Mouse (Mus musculus): ENCODE results near the gene Fam25c. TPM values are rescaled to one million over a fixed set of nuclear protein-coding genes. Genes with fewer than 3 reads are reported as not detected.
"Not testable (repeated sequence)": the region's sequence is repeated elsewhere in the genome, so short reads cannot be mapped to it uniquely, and the experiment has no call there.

Fam25c gene
- polyA plus RNA-seq, 1 experiment from 2014 or later: 23.6 TPM

DNA sequence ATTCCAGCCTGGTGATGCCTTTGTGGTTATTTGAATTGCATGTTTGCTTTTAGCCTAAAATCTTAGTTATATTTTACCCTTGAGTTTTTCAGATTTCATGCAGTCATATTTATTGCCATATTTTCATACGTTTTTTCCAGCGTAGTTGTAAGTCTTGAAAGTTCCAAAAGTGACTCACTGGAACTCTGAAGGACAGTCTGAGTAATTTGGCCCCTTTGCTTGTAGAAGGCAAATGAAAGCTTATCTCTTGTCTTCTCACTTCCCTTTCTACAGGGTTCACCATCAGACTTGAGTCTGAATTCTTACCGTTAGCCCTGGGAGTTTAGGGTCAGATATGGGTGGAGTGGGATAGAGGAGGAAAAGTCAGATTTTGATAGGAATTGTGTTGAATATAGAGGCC is 28.6 kb downstream of the Fam25c start:
- Histone ChIP-seq H3K9me3 (replicated peaks; ENCODE audit: control insufficient read depth, low read length) (no peaks in the 10 kb centered on the region), H3K36me3 (ENCODE audit: control insufficient read depth, insufficient read depth, low read length) (peaks cover 31% of the 10 kb centered on the region), H3K4me2 (ENCODE audit: low read depth, low read length) (no peak overlapping the region), H3K27ac (ENCODE audit: low read length) (no peak overlapping the region), H3K9ac (ENCODE audit: low read length) (no peak overlapping the region), H3K27me3 (ENCODE audit: control insufficient read depth, insufficient read depth, low read length) (no peaks in the 10 kb centered on the region), H3K4me3 (replicated peaks; ENCODE audit: low read length) (no peak overlapping the region), H3K4me1 (ENCODE audit: control insufficient read depth, insufficient read depth, low read length) (no peaks in the 10 kb centered on the region)
- 81% methylated on average over 3 of the region's 3 CpGs for WGBS
- no peak for ATAC-seq (ENCODE audit: insufficient read depth, low FRiP score)

DNA sequence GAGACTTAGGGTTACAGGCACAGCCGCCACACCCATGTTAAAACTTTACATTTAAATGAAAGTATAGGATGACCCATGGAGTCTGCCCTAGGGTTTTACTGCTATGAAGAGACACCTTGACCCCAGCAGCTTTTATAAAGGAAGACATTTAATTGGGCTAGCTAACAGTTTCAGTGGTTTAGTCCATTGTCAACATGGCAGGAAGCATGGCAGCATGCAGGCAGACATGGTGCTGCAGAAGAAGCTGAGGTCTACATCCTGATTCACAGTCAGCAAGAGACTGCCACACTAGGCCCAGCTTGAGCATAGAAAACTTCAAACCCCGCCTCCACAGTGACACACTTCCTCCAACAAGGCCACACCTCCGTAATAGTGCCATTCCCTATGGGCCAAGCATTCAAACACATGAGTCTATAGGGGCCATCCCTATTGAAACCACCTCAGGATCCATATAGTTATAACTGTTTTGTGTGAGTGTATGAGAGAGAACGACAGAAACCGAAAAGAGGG is 31.6 kb downstream of the Fam25c start:
- WGBS: 95% methylated on average over 5 of the region's 5 CpGs

DNA sequence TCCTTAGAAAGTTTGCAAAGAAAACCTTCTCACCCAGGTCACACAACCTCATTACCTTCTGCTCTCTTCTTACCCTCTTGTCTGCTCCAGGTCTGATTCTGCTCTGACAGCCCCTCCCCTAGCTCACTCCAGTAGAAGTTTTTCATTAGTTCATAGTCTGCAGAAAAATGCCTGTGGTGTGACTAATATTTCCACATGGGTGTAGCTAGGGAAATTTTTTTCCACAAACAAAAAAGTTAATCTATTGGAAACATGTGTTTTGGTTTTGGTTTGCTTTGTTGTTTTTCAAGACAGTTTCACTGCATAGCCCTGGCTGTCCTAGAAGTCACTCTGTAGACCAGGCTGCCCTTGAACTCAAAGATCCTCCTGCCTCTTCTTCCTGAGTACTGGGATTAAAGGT is 37.1 kb downstream of the Fam25c start:
- Histone ChIP-seq H3K4me2 (ENCODE audit: low read depth, low read length) (no peak overlapping the region), H3K27me3 (ENCODE audit: control insufficient read depth, insufficient read depth, low read length) (no peaks in the 10 kb centered on the region), H3K36me3 (ENCODE audit: control insufficient read depth, insufficient read depth, low read length) (peaks cover under 1% of the 10 kb centered on the region; the same call in 1 of the 2 replicates), H3K9me3 (replicated peaks; ENCODE audit: control insufficient read depth, low read length) (no peaks in the 10 kb centered on the region), H3K27ac (ENCODE audit: low read length) (no peak overlapping the region), H3K4me1 (ENCODE audit: control insufficient read depth, insufficient read depth, low read length) (peaks cover 8% of the 10 kb centered on the region), H3K4me3 (replicated peaks; ENCODE audit: low read length) (no peak overlapping the region), H3K9ac (ENCODE audit: low read length) (no peak overlapping the region)
- ATAC-seq (ENCODE audit: insufficient read depth, low FRiP score): no peak

More for the DNA sequence above, 31.6 kb downstream of the Fam25c start:
- no peak overlapping the region for H3K4me2 ChIP-seq (ENCODE audit: low read depth, low read length)
- no peaks in the 10 kb centered on the region for H3K27me3 ChIP-seq (ENCODE audit: control insufficient read depth, insufficient read depth, low read length)
- no peak overlapping the region for H3K9ac ChIP-seq (ENCODE audit: low read length)
- no peak for ATAC-seq (ENCODE audit: insufficient read depth, low FRiP score)
- no peak overlapping the region for H3K4me3 ChIP-seq (replicated peaks; ENCODE audit: low read length)
- peaks cover 12% of the 10 kb centered on the region for H3K36me3 ChIP-seq (ENCODE audit: control insufficient read depth, insufficient read depth, low read length)
- no peaks in the 10 kb centered on the region for H3K9me3 ChIP-seq (replicated peaks; ENCODE audit: control insufficient read depth, low read length)
- H3K4me1 ChIP-seq (ENCODE audit: control insufficient read depth, insufficient read depth, low read length): no peaks in the 10 kb centered on the region
- H3K27ac ChIP-seq (ENCODE audit: low read length): no peak overlapping the region

DNA sequence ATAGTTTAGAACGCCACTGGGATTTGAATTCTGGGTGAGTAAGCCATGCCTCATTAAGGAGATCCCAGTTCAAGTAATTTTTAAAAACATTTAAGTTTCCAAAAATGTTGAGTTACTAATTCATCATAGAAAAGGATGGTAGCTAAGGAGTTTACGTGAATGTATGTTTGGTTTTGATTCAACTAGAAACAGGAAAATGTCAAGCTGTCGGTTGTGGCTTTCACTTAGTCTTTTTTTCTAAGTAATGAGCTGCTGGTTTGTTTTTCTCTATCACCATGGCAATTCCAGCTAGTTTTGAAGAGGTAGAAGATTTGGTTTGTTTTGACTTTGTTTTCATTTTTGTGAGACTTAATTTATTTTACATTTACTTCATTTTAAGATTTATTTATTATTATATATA is 37.8 kb downstream of the Fam25c start:
- no peak overlapping the region for H3K9ac ChIP-seq (ENCODE audit: low read length)
- H3K4me3 ChIP-seq (replicated peaks; ENCODE audit: low read length): no peak overlapping the region
- no peak for ATAC-seq (ENCODE audit: insufficient read depth, low FRiP score)
- H3K4me1 ChIP-seq (ENCODE audit: control insufficient read depth, insufficient read depth, low read length): peaks cover 10% of the 10 kb centered on the region
- no peaks in the 10 kb centered on the region for H3K27me3 ChIP-seq (ENCODE audit: control insufficient read depth, insufficient read depth, low read length)
- H3K4me2 ChIP-seq (ENCODE audit: low read depth, low read length): no peak overlapping the region
- no peak overlapping the region for H3K27ac ChIP-seq (ENCODE audit: low read length)
- WGBS: 71% methylated on average over 3 of the region's 3 CpGs
- H3K9me3 ChIP-seq (replicated peaks; ENCODE audit: control insufficient read depth, low read length): no peaks in the 10 kb centered on the region
- H3K36me3 ChIP-seq (ENCODE audit: control insufficient read depth, insufficient read depth, low read length): no peaks in the 10 kb centered on the region

DNA sequence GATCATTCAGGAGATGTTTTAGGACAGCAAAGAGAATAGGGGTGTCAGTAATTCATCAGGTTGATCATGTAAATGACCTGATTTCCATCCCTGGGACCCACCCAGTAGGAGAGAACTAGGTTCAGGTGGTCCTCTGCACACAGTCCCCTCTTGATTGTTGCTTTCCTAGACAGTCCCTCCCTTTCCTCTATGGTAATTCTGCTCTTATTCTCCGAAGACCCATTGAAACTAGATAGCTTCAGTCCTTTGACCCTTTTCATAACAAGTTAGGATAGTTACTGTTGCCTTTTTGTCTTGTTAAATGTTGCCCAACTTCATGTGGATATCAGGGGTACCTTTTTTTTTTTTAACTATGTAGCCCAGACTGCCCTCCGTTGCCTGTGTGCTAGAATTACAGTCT is 38.9 kb downstream of the Fam25c start:
- Histone ChIP-seq H3K27ac (ENCODE audit: low read length) (no peak overlapping the region), H3K36me3 (ENCODE audit: control insufficient read depth, insufficient read depth, low read length) (no peaks in the 10 kb centered on the region), H3K4me2 (ENCODE audit: low read depth, low read length) (no peak overlapping the region), H3K9ac (ENCODE audit: low read length) (no peak overlapping the region), H3K27me3 (ENCODE audit: control insufficient read depth, insufficient read depth, low read length) (no peaks in the 10 kb centered on the region), H3K9me3 (replicated peaks; ENCODE audit: control insufficient read depth, low read length) (no peaks in the 10 kb centered on the region), H3K4me1 (ENCODE audit: control insufficient read depth, insufficient read depth, low read length) (peaks cover 10% of the 10 kb centered on the region), H3K4me3 (replicated peaks; ENCODE audit: low read length) (no peak overlapping the region)
- 90% methylated on average over 2 of the region's 2 CpGs for WGBS
- ATAC-seq (ENCODE audit: insufficient read depth, low FRiP score): no peak

DNA sequence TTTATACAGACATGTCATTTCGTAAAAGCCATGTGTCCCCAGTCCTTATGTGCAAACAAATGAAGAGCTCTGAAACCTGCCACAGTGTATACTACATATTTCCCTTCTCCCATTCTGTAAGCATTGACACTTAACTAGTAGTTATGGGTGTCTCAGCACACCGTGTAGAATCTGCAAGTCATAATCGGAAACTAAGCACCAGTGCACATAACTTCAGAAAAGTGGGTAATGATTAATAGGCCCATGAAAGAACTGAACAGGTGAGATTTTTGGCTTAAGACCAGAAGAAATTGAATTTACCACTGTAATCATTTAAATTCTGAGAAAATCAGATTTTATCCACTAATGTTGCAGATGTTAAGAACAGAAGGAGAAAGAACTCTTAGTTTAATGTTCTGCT is 40.4 kb downstream of the Fam25c start:
- Histone ChIP-seq H3K36me3 (ENCODE audit: control insufficient read depth, insufficient read depth, low read length) (no peaks in the 10 kb centered on the region), H3K27me3 (ENCODE audit: control insufficient read depth, insufficient read depth, low read length) (no peaks in the 10 kb centered on the region), H3K9ac (ENCODE audit: low read length) (no peak overlapping the region), H3K4me3 (replicated peaks; ENCODE audit: low read length) (no peak overlapping the region), H3K27ac (ENCODE audit: low read length) (no peak overlapping the region), H3K4me2 (ENCODE audit: low read depth, low read length) (no peak overlapping the region), H3K9me3 (replicated peaks; ENCODE audit: control insufficient read depth, low read length) (no peaks in the 10 kb centered on the region), H3K4me1 (ENCODE audit: control insufficient read depth, insufficient read depth, low read length) (peaks cover 11% of the 10 kb centered on the region)
- 47% methylated on average over 3 of the region's 3 CpGs for WGBS
- ATAC-seq (ENCODE audit: insufficient read depth, low FRiP score): no peak

DNA sequence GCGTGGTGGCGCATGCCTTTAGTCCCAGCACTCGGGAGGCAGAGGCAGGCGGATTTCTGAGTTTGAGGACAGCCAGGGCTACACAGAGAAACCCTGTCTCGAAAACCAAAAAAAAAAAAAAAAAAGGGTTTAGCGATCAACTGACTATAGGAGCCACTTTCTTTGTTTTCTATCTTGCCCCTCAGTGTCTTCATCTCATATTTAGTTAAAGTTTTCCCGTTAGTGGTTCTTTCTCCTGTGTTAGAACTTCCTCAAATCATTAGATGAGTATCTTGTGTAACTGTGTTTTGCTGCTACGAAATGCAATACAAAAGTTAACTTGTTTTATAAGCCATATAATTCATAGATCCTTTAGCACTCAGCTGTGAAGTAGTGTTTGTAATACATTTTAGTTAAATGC is 40.9 kb downstream of the Fam25c start:
- not testable (repeated sequence) for ATAC-seq (ENCODE audit: insufficient read depth, low FRiP score); H3K4me2 ChIP-seq (ENCODE audit: low read depth, low read length); H3K4me3 ChIP-seq (replicated peaks; ENCODE audit: low read length); H3K27me3 ChIP-seq (ENCODE audit: control insufficient read depth, insufficient read depth, low read length); H3K9me3 ChIP-seq (replicated peaks; ENCODE audit: control insufficient read depth, low read length); H3K27ac ChIP-seq (ENCODE audit: low read length); H3K36me3 ChIP-seq (ENCODE audit: control insufficient read depth, insufficient read depth, low read length); H3K9ac ChIP-seq (ENCODE audit: low read length)
- peaks cover 15% of the 10 kb centered on the region for H3K4me1 ChIP-seq (ENCODE audit: control insufficient read depth, insufficient read depth, low read length)
- 80% methylated on average over 8 of the region's 8 CpGs for WGBS

DNA sequence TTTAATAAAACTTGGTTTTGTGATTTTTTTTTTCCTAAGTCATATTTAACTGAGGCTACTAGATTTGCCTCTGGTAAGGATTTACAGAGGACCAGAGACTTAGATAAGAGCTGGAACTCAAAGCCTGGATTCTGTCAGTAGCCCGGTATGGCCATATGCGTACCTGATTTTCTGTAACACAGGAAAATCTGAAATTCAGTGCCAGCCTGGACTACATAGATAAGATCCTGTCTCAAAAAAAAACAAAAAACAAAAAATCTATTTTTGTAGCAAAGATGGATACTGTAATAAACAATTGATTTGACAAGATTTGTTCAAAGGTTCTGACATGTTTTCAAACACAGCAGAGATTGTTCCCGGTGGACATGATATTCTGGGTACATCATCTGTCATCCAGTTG is 41.6 kb downstream of the Fam25c start:
- H3K36me3 ChIP-seq (ENCODE audit: control insufficient read depth, insufficient read depth, low read length): no peaks in the 10 kb centered on the region
- H3K4me3 ChIP-seq (replicated peaks; ENCODE audit: low read length): no peak overlapping the region
- H3K4me2 ChIP-seq (ENCODE audit: low read depth, low read length): peak overlapping the region; percentile 85; the same call in 1 of the 2 replicates
- no peak overlapping the region for H3K9ac ChIP-seq (ENCODE audit: low read length)
- peaks cover 16% of the 10 kb centered on the region for H3K4me1 ChIP-seq (ENCODE audit: control insufficient read depth, insufficient read depth, low read length)
- no peaks in the 10 kb centered on the region for H3K9me3 ChIP-seq (replicated peaks; ENCODE audit: control insufficient read depth, low read length)
- no peaks in the 10 kb centered on the region for H3K27me3 ChIP-seq (ENCODE audit: control insufficient read depth, insufficient read depth, low read length)
- no peak overlapping the region for H3K27ac ChIP-seq (ENCODE audit: low read length)
- ATAC-seq (ENCODE audit: insufficient read depth, low FRiP score): no peak
- WGBS: 60% methylated on average over 3 of the region's 3 CpGs

DNA sequence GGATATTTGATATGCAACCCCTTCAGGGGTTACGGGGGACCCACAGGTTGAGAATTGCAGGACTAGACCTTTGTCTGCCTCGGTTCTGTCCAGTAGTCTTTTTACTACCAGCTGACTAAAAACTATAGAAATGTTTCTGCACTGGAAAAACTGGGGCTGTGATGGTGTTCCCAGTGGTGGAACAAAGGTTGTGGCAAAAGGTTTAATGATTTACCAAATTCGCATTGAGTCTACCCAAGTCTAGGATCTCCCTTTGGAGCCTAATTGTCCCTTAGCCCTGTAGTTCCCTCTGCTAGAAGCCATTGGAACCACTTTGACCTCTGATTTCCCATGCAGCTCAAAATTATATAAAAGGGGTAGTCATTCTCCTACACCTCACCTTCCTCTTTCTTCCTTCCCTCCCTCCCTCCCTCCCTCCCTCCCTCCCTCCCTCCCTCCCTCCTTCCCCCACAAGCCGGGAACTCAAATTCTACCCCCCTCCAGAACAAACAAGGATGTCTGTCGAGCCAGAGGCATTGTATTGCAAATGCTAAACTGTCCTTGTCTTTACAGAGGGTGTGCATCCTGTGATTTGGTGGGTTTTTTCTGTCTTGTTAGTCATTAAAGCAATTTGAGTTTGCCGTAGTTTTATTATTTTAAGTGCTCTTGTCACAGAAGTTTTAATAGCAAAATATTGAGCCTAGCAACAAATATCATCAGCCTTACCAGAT is 42.7 kb downstream of the Fam25c start:
- H3K27me3 ChIP-seq (ENCODE audit: control insufficient read depth, insufficient read depth, low read length): no peaks in the 10 kb centered on the region
- H3K4me1 ChIP-seq (ENCODE audit: control insufficient read depth, insufficient read depth, low read length): peaks cover 16% of the 10 kb centered on the region
- H3K9me3 ChIP-seq (replicated peaks; ENCODE audit: control insufficient read depth, low read length): no peaks in the 10 kb centered on the region
- no peak for ATAC-seq (ENCODE audit: insufficient read depth, low FRiP score)
- no peak overlapping the region for H3K27ac ChIP-seq (ENCODE audit: low read length)
- no peaks in the 10 kb centered on the region for H3K36me3 ChIP-seq (ENCODE audit: control insufficient read depth, insufficient read depth, low read length)
- 12% methylated on average over 5 of the region's 6 CpGs for WGBS
- peak overlapping the region; percentile 96 for H3K4me3 ChIP-seq (replicated peaks; ENCODE audit: low read length)
- peak overlapping the region; percentile 85 for H3K4me2 ChIP-seq (ENCODE audit: low read depth, low read length)
- H3K9ac ChIP-seq (ENCODE audit: low read length): peak overlapping the region; percentile 22
